Mouse (Mus musculus) stomach, postnatal 0 days (tissue): ENCODE data around the gene 2310057M21Rik. TPM values are rescaled to one million over a fixed set of nuclear protein-coding genes. Genes with fewer than 3 reads are reported as not detected.
"Not testable (repeated sequence)": the region's sequence is repeated elsewhere in the genome, so short reads cannot be mapped to it uniquely, and the experiment has no call there.

Experiments
- ATAC-seq: fragments of 200-750 bp; cut with Nextera tagmentation; 2 replicates; pipeline ENCODE4 v1.8.0; 2017; ENCODE audit not compliant: low FRiP score, low TSS enrichment
- DNase-seq: peaks from one replicate; pipeline ENCODE4 v3.0.0-alpha.2; 2016; ENCODE audit warnings: low spot score
- H3K27ac ChIP-seq: fragments of 300-500 bp; sonication (generic); replicated peaks from 2 replicates; pipeline ENCODE4 v1.5.1; 2014; ENCODE audit warnings: mild to moderate bottlenecking, control low read depth
- H3K27me3 ChIP-seq: fragments of 300-500 bp; sonication (generic); 2 replicates; pipeline ENCODE4 v1.6.1; 2014; ENCODE audit warnings: low read length; ENCODE audit not compliant: control insufficient read depth, insufficient read depth
- H3K36me3 ChIP-seq: fragments of 300-500 bp; sonication (generic); 2 replicates; pipeline ENCODE4 v1.6.1; 2014; ENCODE audit warnings: low read length, mixed read lengths; ENCODE audit not compliant: control insufficient read depth, insufficient read depth
- H3K4me1 ChIP-seq: fragments of 300-500 bp; sonication (generic); replicated peaks from 2 replicates; pipeline ENCODE4 v1.6.1; 2014; ENCODE audit warnings: antibody characterized with exemption; ENCODE audit not compliant: control insufficient read depth, insufficient read depth
- H3K4me2 ChIP-seq: fragments of 300-500 bp; sonication (generic); replicated peaks from 2 replicates; pipeline ENCODE4 v1.6.1; 2014; ENCODE audit warnings: low read depth, mild to moderate bottlenecking, control low read depth, moderate library complexity
- H3K4me3 ChIP-seq: fragments of 300-500 bp; sonication (generic); 2 replicates; pipeline ENCODE4 v1.5.1; 2014; ENCODE audit warnings: low read depth, low read length, control low read depth
- H3K9ac ChIP-seq: fragments of 300-500 bp; sonication (generic); 2 replicates; pipeline ENCODE4 v1.6.1; 2014; ENCODE audit warnings: mild to moderate bottlenecking, low read length, control low read depth, mixed read lengths
- H3K9me3 ChIP-seq: fragments of 300-500 bp; sonication (generic); 2 replicates; pipeline ENCODE4 v1.6.1; 2016; ENCODE audit warnings: low read length; ENCODE audit not compliant: control insufficient read depth
- CTCF ChIP-seq: IDR thresholded peaks from 2 replicates; pipeline ENCODE4 v1.5.1; 2016; ENCODE audit warnings: antibody characterized with exemption, low read depth, mild to moderate bottlenecking, moderate library complexity
- EP300 ChIP-seq: optimal IDR thresholded peaks from 2 replicates; pipeline ENCODE3; 2016; ENCODE audit warnings: antibody characterized with exemption
- WGBS: fragments of 180-500 bp; shearing (Covaris S2); extraction: QIAGEN DNeasy Blood & Tissue Kit; methylation state at CpG from one replicate; pipeline ENCODE4 v1.1.7; 2014; 5-methylcytosine and 5-hydroxymethylcytosine counted together
- polyA plus RNA-seq: library from polyadenylated mRNA; unstranded; fragments of >200 nt; fragmentation: Nextera tagmentation; extraction: Ambion mirVana; gene quantifications from 2 replicates; pipeline ENCODE4 v1.2.1, GENCODE M21; 2015

2310057M21Rik gene
- polyA plus RNA-seq, 1 experiment from 2014 or later: 11.5 TPM

GRCm38 (mm10) chr7:131409321-131409987 is 46.9 kb upstream of the 2310057M21Rik start:
- ATAC-seq: no peak
- Histone ChIP-seq H3K4me3 (peak overlapping the region; percentile 95), H3K36me3 (no peaks in the 10 kb centered on the region), H3K27ac (peak overlapping the region; percentile 92), H3K9me3 (no peaks in the 10 kb centered on the region), H3K27me3 (no peaks in the 10 kb centered on the region), H3K4me1 (peaks cover 3% of the 10 kb centered on the region; the same call in 1 of the 2 replicates), H3K9ac (peak overlapping the region; percentile 95), H3K4me2 (peak overlapping the region; percentile 86)
- DNase-seq: no peak
- 4% methylated on average over 16 of the region's 16 CpGs for WGBS
- TF ChIP-seq EP300: no peak
- no peak for TF ChIP-seq CTCF

DNA sequence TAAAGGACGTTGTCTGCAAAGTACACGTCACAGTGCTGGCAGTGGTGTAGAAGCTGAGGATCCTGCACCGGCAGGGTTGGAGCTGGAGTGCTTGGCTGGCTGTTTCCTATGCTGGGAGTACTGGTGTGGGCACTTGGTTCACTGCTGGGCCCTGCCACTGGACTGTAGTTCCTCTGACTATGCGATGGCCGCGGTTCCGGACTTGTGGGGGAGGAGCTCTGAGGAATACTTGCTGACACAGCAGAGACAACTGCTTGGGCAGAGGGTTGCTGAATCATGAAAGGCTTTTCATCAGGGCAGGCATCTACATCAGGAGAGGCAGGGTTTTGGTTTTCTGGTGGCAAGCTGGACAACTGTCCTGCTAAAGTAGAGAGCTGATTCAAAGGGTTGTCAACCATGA is 29.2 kb upstream of the 2310057M21Rik start:
- WGBS: 89% methylated on average over 6 of the region's 7 CpGs
- not testable (repeated sequence) for H3K9ac ChIP-seq, DNase-seq, ATAC-seq, H3K4me1 ChIP-seq, H3K27me3 ChIP-seq, H3K36me3 ChIP-seq, H3K27ac ChIP-seq, H3K4me3 ChIP-seq, H3K4me2 ChIP-seq, H3K9me3 ChIP-seq

- no peaks in the 10 kb centered on the region for H3K4me1 ChIP-seq
- 62% methylated on average over 9 of the region's 9 CpGs for WGBS
- H3K36me3 ChIP-seq: no peaks in the 10 kb centered on the region
- H3K4me2 ChIP-seq: peak overlapping the region; percentile 76
- no peak for ATAC-seq
- H3K27ac ChIP-seq: peak overlapping the region; percentile 96; the same call in 1 of the 2 replicates
- no peaks in the 10 kb centered on the region for H3K27me3 ChIP-seq
- peak overlapping the region; percentile 81; the same call in 1 of the 2 replicates for H3K9ac ChIP-seq
- DNase-seq: peak; percentile 29
- no peak for TF ChIP-seq EP300
- peak; percentile 46 for TF ChIP-seq CTCF
- H3K4me3 ChIP-seq: peak overlapping the region; percentile 67
- H3K9me3 ChIP-seq: no peaks in the 10 kb centered on the region
These were observed 9.5 kb upstream of the 2310057M21Rik start for GRCm38 (mm10) chr7:131371880-131372651.

DNA sequence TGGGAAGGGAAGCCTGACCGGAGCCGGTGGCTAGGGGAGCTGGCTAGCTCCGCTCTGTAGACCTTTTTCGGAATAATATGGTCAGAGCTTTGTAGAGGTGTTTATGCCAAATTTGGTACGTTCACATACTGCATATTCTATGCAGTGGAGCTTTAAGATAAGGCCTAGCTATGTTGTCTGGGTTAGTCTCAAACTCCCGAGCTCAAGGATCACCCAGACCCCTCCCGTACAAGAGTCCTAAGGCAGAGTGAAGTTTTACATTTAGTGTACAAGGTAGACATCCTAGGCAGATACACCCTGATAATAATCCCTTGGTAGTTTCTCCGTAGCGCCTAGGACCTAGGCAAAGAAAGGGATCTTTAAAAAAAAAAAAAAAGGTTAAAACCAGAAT is 8.9 kb upstream of the 2310057M21Rik start:
- TF ChIP-seq EP300 (no peak), CTCF (no peak)
- Histone ChIP-seq H3K27me3 (no peaks in the 10 kb centered on the region), H3K9me3 (no peaks in the 10 kb centered on the region), H3K9ac (peak overlapping the region; percentile 81), H3K4me2 (peak overlapping the region; percentile 76), H3K36me3 (no peaks in the 10 kb centered on the region), H3K4me1 (no peaks in the 10 kb centered on the region), H3K4me3 (peak overlapping the region; percentile 67), H3K27ac (peak overlapping the region; percentile 96)
- no peak for DNase-seq
- 3% methylated on average over 9 of the region's 9 CpGs for WGBS
- no peak; the same call in 1 of the 2 replicates for ATAC-seq

DNA sequence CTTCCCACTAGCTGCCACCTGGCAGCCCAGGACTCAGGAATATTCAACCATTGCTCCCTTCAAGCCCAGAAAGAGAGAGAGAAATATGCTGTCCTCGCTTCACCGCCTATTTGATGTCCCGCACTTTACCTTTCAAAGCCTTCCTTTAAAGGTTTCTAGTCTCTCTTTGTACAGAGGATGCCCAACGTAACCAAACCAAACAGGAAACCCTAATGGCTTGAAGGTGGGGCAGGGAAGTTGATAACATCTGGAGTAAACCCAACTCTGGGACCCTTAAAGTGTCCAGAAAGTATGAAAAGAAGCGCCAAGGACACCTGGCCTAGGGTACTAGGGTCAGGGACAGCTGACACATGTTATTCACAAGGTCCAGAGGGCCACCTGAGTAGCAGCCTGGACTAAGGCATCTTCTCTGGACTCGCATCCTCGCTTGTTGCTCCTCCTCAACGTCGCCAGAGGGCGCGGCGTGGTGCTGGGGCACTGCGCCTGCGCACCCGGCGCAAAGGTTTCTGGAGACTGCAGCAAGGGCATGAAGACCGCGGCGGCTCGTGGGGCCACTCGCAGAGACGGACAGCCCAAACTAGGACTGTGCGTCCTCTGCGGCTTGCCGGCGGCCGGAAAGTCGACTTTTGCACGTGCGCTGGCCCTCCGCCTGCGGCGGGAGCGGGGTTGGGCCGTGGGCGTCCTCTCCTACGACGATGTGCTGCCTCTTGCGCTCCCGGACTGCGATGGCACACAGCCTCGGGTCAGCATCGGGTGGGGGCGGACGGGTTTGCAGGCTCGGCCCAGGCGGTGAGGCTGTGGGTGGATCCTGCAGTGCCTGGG is 8.3 kb upstream of the 2310057M21Rik start, which contains the start of gene Pstk:
TSS of gene Pstk (plus strand) at position 494 of the 822 bp plus-strand sequence.
- Histone ChIP-seq H3K36me3 (no peaks in the 10 kb centered on the region), H3K9ac (peak within 1 kb of the TSS; percentile 81), H3K4me2 (peak within 1 kb of the TSS; percentile 76), H3K27ac (peak within 1 kb of the TSS; percentile 96), H3K27me3 (no peaks in the 10 kb centered on the region), H3K9me3 (no peaks in the 10 kb centered on the region), H3K4me3 (peak within 1 kb of the TSS; percentile 67), H3K4me1 (no peaks in the 10 kb centered on the region)
- DNase-seq (peak; percentile 89), ATAC-seq (peak; percentile 96)
- no peak for TF ChIP-seq EP300
- peak; percentile 89 for TF ChIP-seq CTCF
- 4% methylated on average over 46 of the region's 47 CpGs for WGBS
